Mouse (Mus musculus): Measurements from ENCODE around the gene Krtap9-3.

The Krtap9-3 gene

DNA sequence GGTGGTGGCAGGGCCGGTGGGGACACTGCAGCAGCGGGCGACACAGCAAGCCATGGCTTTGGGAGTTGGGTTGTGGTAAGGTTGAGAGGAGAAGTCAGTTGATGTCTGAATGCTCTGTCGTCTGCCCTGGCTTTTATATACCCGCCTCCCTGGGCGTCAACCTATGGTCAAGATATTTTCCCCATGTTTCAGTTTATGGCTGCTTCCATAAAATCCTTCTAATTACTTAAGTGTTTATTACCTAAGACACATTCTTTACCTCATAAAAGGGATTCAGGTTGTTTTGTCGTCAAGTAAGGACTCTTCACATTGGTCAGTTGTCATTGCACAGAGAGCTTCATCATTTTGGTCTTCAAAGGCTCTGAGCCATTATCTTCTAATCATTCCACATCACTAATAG is 31.4 kb downstream of the Krtap9-3 start, which contains the start of gene Krtap3-1:
Gene Krtap3-1, minus strand, starts transcription at position 101 of the 400 bp plus-strand sequence.
- no peak for DNase-seq (ENCODE audit: low spot score)

DNA sequence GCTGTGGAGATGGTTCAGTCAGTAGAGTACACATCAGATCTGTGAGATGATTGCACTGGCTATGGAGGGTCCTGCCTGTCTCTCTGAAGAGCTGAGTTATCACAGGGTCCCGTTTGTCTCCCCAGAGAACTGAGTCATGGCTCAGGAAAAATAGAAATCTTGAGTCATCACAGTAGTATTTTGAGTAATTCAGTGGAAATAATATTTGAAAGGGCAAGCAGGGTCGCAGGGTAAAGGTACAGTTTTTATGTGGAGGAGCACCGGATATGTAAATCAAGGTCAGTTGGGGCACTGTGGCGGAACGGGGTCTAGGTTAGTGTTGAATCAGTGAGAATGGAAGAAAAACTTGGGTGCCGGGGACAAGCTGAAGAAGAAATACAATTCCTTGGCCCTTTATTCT is 35.3 kb downstream of the Krtap9-3 start:
- DNase-seq (ENCODE audit: low spot score): no peak

DNA sequence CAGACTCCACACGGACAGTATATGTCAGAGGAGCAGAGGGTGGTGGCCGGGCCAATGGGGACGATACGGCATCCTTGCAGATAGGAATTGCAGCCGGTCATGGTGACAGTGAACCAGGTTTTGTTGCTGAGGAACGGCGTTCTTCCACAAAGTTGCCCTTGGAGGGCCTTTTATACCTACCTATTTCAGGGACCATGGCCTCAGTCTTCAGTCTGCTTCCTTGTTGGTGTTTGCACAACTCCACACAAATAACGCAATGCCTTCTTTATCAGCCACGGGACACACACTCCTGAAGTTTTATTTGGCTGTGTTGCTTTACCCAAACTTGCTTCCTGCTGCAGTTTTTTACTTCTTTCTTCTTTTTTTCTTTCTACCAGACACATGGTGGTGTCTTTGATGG is 38.5 kb downstream of the Krtap9-3 start, which contains the start of gene Gm11939:
Gene Gm11939, minus strand, starts transcription at position 101 of the 400 bp plus-strand sequence.
- no peak for DNase-seq (ENCODE audit: low spot score)

DNA sequence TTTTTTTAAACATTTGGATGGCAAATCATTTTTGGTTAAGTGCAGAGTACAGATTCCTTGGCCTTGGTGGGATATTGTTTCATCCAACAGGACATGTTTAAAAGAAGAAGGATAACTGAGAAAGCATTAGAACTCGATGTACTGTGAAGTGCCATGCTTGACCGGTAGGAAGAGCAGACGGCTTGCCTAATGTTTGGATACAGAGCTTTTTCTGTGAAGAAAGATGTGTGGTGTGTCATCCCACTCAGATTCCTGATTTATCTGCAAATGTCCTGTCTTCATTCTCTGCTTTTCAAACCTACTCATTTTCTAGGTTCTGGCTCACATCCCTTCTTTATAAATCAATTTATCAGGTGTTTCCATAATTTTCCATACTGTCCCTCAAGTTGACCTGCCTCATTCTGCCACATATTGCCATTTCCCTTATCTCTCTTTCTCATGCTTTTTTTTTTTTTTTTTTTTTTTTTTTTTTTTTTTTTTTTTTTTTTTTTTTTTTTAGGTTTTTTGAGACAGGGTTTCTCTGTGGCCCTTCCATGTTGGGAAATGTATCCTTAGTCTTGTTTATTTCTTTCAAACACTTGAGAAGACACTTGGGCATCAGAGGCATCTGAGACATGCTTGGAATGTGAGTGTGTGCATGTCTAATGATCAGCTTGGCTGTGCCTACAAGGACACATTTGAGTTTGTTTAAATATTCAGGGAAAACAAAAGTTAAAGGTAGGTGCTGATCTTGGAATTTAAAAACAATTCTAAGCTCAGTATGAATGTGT is 39.7 kb downstream of the Krtap9-3 start:
- no peak for DNase-seq (ENCODE audit: low spot score)

DNA sequence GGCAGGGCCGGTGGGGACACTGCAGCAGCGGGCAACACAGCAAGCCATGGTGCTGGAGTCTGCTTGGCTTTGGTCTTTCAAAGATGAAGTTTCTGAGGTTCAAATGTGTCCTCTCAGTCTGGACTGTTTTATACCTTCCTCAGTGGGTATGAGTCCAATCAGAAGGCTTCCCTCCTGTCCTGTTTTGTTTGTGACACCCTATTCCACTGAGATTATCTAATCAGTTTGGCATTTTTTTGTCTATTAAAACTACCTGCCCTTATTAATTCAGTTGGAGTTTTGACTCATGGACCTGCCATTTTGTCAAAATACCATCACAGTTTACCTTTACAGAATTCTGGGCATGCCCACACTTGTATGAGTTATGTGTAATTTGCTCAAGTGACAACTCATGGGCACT is 41.2 kb downstream of the Krtap9-3 start, which contains the start of gene Krtap3-2:
Gene Krtap3-2, minus strand, starts transcription at position 101 of the 400 bp plus-strand sequence.
- no peak for DNase-seq (ENCODE audit: low spot score)

DNA sequence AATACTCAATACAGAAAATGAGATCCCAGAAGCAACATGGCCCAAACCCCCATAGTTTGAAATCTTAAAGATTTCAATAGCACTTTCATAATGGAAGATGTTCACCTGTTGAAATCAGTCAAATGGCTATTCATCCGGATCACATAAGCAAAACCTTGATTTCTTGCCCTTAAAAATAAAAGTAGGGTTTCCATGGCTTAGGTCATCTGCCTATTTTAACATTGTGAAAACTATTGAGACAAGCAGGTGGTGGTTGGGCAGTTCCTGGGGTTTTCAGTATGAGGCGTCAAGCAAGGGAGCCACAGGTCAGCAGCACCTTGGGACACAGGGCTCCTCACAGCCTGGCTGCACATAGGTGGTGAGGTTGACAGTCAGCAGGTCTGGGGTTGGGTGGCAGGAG is 41.7 kb downstream of the Krtap9-3 start:
- no peak for DNase-seq (ENCODE audit: low spot score)

DNA sequence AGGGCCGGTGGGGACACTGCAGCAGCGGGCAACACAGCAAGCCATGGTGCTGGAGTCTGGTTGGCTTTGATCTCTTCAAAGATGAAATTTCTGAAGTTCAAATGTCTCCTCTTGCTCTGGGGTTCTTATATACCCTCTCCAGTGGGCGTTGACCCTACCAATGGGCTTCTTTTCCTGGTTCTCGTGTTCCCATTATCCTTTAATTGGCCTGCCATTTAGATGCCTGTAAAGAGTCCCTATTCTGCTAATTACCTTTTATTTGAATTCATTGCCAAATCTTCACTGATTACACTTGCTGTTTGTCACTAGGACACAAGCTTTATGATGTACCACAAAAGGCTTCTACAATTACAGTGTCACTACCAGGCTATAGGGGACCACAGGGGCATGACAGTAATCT is 47.1 kb downstream of the Krtap9-3 start, which contains the start of gene Krtap3-3:
Gene Krtap3-3, minus strand, starts transcription at position 101 of the 400 bp plus-strand sequence.
- DNase-seq (ENCODE audit: low spot score): no peak

DNA sequence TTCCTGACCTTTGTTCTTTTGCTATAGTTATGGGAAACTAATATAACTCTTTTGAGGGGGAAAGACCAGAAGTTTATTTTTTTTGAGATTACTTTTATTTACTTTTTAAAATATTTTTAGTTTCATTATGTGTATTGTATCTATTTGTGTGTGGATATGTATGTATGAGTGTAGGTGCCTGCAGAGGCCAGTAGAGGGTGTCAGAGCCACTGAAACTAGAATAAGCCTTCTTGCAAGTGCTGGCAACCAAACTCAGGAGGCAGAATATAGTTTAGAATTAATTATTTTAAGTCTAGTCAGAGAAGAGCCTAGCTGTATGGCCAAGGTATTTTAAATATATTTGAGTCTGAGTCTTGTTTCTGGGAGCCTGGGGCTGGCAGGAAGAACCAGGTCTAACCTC is 50.0 kb downstream of the Krtap9-3 start:
- no peak for DNase-seq (ENCODE audit: low spot score)
